Mouse (Mus musculus) left cerebral cortex, adult 11 months (tissue): ENCODE data around the gene Hexa.
A peak's percentile ranks its signal among the peaks of the same experiment; 100 is the strongest.

Experiments
- DNase-seq: peaks from one replicate; pipeline ENCODE4 v3.0.0; 2022; ENCODE audit warnings: low spot score

Gene Hexa

GRCm38 (mm10) chr9:59539441-59540137 lies at the start of gene Hexa, which contains the start of gene Tmem202:
Gene Hexa (plus strand): TSS chr9:59539540.
Gene Tmem202 (minus strand): TSS chr9:59539847.
- DNase-seq = peak; percentile 66

GRCm38 (mm10) chr9:59508146-59508545 lies 31.2 kb upstream of the Hexa start:
- DNase-seq = no peak

GRCm38 (mm10) chr9:59512381-59512780 lies 27.0 kb upstream of the Hexa start:
- no peak for DNase-seq

- no peak for DNase-seq
Measured at GRCm38 (mm10) chr9:59515069-59515468, 24.3 kb upstream of the Hexa start.

- DNase-seq = no peak
Measured at GRCm38 (mm10) chr9:59517127-59517526, 22.2 kb upstream of the Hexa start.

- DNase-seq = no peak
Measured at GRCm38 (mm10) chr9:59518976-59519375, 20.4 kb upstream of the Hexa start.

- no peak for DNase-seq
Measured at GRCm38 (mm10) chr9:59519396-59519795, 19.9 kb upstream of the Hexa start.

GRCm38 (mm10) chr9:59522906-59523305 lies 16.4 kb upstream of the Hexa start:
- no peak for DNase-seq

- no peak for DNase-seq
Measured at GRCm38 (mm10) chr9:59526727-59527126, 12.6 kb upstream of the Hexa start.

GRCm38 (mm10) chr9:59527580-59527979 lies 11.8 kb upstream of the Hexa start:
- DNase-seq = no peak

- DNase-seq = no peak
Measured at GRCm38 (mm10) chr9:59528274-59528673, 11.1 kb upstream of the Hexa start.

- no peak for DNase-seq
Measured at GRCm38 (mm10) chr9:59531645-59532044, 7.7 kb upstream of the Hexa start.

- DNase-seq = no peak
Measured at GRCm38 (mm10) chr9:59533422-59533821, 5.9 kb upstream of the Hexa start.

- no peak for DNase-seq
Measured at GRCm38 (mm10) chr9:59533889-59534288, 5.5 kb upstream of the Hexa start.

GRCm38 (mm10) chr9:59537651-59538050 lies 1.7 kb upstream of the Hexa start:
- no peak for DNase-seq

GRCm38 (mm10) chr9:59541617-59542016 lies 2.3 kb downstream of the Hexa start:
- DNase-seq = no peak

- no peak for DNase-seq
Measured at GRCm38 (mm10) chr9:59542766-59543324, 3.5 kb downstream of the Hexa start.

GRCm38 (mm10) chr9:59544739-59545138 lies 5.4 kb downstream of the Hexa start:
- no peak for DNase-seq

- no peak for DNase-seq
Measured at GRCm38 (mm10) chr9:59547869-59548268, 8.5 kb downstream of the Hexa start.

GRCm38 (mm10) chr9:59548961-59549487 lies 9.7 kb downstream of the Hexa start:
- DNase-seq = no peak

GRCm38 (mm10) chr9:59550077-59550476 lies 10.7 kb downstream of the Hexa start:
- DNase-seq = no peak

GRCm38 (mm10) chr9:59551017-59551416 lies 11.7 kb downstream of the Hexa start:
- no peak for DNase-seq

GRCm38 (mm10) chr9:59551620-59552031 lies 12.3 kb downstream of the Hexa start:
- DNase-seq = no peak

- DNase-seq = no peak
Measured at GRCm38 (mm10) chr9:59552610-59553009, 13.3 kb downstream of the Hexa start.
